Mouse (Mus musculus) megakaryocyte-erythroid progenitor cell, adult 5-6 weeks (primary cell): ENCODE results near the gene Emc3. TPM values are rescaled to one million over a fixed set of nuclear protein-coding genes. Genes with fewer than 3 reads are reported as not detected.

Experiments used
- ATAC-seq: replicated peaks from 2 replicates; pipeline ENCODE4 v1.8.0; 2016; ENCODE audit warnings: mild to moderate bottlenecking, inconsistent platforms; ENCODE audit not compliant: severe bottlenecking, poor library complexity, low FRiP score, low TSS enrichment
- total RNA-seq, 2 experiments: library from RNA; stranded (forward) in 1 of 2; stranded (reverse) in 1 of 2; fragments of 200-1000, 215-1000 nt in 1 of 2; fragments of >200 nt in 1 of 2; fragmentation: Nextera tagmentation in 1 of 2; gene quantifications; 2 replicates each; pipeline ENCODE4 v1.2.3; 2014 to 2017

Gene Emc3
- total RNA-seq, 2 experiments from 2014 or later, result 43.9 to 49.4 TPM

DNA sequence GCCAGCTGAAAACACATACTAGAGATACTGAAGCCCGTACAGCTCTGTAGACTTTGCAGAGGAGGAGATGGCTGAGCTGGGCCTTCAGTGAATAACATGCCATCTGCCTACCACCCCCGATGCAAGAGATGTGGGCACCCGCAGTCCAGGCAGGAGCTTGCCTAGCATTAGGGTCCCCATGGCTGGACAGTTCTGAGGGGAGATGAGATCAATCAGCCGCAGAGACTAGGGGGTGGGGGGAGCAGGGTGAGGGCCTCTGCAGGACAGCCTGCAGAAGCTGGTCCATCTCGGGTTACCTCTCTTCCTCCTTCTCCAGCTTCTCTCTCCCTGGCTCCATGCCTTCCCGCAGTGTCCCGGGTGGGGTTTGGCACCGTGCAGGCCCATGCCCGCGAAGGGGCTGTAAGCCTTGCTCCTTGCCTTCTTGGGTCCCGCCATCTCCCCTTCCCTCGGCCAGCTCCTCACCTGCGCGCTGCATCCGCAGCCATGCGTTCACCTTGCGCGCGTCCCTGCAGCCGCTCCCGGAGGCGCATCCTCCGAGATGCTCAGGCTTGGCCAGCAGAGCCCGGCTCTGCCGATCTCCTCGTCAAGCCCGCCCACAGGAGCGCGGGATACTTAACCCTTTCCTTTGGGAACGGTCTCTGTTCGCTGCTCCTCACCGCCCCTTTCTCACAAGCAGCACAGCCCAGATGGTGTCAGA is 29.9 kb downstream of the Emc3 start, which contains the start of gene Prrt3:
Gene Prrt3, minus strand, starts transcription at position 544 of the 697 bp plus-strand sequence.
- ATAC-seq, result no peak

DNA sequence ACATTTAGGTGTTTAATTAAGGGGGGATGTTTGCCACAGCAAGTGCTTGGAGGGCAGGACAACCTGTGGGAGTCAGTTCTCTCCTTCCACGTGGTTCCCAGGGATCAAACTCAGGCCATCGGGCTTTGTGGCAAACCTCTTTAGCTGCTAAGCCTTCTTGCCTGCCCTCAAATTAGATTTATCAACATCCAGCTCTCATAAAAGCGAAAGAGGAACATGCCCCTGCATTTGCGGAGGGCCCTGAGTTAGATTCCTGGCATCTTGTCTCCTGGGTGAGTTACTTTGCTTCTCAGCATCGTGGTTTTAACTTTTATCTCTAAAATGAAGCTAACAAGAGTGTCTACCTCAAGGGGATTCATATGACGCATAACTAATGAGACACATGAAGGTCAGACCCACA is 32.1 kb downstream of the Emc3 start:
- no peak for ATAC-seq

DNA sequence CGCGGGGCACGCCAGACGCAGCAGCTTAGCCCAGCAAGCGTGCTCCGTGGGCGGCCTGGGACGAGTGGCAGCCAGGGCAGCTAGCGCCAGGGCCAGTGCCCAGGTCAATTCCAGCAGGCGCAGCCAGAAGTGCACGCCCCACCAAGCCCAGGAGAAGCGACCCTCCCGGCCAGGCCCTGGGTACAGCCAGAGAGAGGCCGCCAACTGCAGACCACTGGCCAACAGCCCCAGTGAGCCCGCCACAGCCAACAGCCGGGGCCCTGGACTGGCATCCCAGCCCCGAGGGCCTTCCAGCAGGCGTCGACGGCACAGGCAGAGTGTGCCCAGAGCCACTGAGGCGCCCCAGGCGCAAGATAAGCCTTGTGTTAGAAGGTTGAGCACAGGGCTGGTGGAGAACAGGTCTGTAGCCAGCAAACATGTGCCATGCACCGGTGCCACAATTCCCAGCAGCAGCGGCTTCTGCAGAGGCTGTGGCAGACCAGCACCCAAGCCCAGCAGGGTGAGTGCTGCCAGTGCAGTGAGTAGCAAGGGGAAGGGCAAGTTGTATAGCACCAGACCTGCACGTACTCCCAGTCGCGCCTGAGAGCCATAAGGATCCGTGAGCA is 36.3 kb downstream of the Emc3 start:
- peak; percentile 23; the same call in 1 of the 2 replicates for ATAC-seq

GRCm38 (mm10) chr6:113494258-113494788 is 37.1 kb downstream of the Emc3 start:
- ATAC-seq, result peak; percentile 76

DNA sequence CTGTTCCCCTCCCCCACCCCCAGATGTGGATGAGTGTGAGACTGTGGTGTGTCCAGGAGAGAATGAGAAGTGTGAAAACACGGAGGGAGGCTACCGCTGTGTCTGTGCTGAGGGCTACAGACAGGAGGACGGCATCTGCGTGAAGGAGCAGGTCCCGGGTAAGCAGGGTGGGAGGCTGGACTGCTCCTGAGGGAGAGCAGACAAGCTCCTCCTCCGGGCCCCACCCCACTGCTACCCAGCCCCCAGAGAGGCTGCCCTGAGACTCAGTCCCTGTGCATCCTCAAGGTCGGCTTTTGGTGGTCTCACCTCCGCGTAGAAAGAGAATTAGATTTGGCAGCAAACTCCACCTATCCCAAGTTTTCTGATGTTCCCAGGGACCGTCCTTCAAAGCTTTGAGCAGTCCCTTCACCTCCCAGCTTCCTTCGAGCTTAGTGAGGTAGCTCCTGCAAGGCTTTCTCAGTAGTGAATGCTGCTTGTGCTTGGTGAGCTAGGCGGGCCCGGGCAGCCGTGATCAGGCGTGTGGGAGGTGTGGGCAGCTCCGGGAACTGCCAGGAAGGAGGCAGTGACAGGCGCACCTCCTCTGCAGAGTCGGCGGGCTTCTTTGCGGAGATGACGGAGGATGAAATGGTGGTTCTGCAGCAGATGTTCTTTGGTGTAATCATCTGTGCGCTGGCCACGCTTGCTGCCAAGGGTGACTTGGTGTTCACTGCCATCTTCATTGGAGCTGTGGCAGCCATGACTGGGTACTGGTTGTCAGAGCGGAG is 39.2 kb downstream of the Emc3 start:
- ATAC-seq, result no peak

DNA sequence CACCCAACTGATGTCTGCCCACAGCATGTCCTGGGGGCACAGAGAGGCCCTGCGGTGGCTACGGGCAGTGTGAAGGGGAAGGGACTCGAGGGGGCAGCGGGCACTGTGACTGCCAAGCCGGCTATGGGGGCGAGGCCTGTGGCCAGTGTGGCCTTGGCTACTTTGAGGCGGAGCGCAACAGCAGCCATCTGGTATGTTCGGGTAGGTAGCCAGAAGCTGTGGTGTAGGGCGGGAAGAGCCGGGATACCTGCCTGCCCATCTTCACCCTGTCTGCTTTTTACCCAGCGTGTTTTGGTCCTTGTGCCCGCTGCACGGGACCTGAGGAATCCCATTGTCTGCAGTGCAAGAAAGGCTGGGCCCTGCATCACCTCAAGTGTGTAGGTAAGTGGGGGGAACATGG is 42.0 kb downstream of the Emc3 start:
- ATAC-seq, result no peak

- ATAC-seq, result no peak
Measured at GRCm38 (mm10) chr6:113487125-113487576, 44.3 kb downstream of the Emc3 start.

GRCm38 (mm10) chr6:113483729-113484128 is 47.7 kb downstream of the Emc3 start:
- peak; percentile 44 for ATAC-seq

GRCm38 (mm10) chr6:113483100-113483615 is 48.3 kb downstream of the Emc3 start, which contains the start of gene Creld1:
Gene Creld1, plus strand, starts transcription at chr6:113483297.
- peak; percentile 91 for ATAC-seq

- peak; percentile 23 for ATAC-seq
Measured at GRCm38 (mm10) chr6:113482477-113483099, 48.9 kb downstream of the Emc3 start.

DNA sequence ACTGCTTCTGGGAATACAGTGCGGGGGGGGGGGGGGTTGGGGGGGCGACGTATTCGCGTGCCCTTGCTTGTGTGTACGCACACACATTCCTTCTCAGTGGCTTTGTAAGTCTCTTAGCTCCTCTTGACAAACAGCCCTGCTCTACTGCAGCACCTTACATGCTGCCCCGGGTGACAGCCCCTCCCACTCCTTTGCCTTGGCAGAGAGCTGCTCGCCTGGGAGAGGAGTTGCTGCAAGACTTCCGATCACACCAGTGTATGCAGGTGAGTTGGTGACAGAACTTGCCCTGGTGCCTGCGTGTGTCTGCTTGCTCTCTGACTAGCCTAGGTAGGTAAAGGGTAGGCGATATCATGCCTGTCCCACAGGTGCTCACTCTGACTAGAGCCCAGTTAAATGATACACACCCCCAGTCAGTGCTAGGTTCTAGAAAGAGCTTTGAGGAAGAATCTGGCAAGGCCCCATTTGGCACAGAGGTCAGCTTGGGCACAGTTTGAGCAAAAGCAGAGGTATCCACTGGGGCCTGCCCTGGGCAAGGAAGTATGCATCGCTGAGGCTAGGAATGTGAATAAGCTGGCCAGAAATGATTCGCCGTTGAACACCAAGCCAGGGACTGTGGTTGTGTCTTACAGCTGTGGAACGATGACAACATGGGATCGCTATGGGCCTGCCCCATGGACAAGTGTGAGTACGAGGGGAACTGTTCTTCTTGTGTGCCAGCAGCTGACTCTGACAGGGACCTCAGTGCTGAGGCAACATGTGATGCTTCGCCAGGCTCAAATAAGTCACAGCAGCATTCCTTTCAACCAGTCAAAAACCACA is 50.7 kb downstream of the Emc3 start:
- no peak for ATAC-seq

DNA sequence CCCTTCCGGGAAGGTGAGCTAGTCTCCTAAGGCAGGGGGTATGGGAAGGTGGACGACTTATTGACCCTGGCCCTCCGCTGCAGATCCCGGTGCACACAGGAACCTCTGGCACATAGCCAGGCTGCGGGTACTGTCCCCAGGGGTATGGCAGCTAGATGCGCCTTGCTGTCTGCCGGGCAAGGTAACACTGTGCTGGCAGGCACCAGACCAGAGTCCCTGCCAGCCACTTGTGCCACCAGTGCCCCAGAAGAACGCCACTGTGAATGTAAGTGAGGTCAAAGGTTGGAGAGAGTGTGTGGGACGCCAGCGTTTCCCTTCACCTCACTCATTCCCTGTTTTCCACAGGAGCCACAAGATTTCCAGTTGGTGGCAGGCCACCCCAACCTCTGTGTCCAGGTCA is 52.5 kb downstream of the Emc3 start:
- no peak for ATAC-seq

GRCm38 (mm10) chr6:113477353-113477752 is 54.1 kb downstream of the Emc3 start:
- ATAC-seq, result no peak

DNA sequence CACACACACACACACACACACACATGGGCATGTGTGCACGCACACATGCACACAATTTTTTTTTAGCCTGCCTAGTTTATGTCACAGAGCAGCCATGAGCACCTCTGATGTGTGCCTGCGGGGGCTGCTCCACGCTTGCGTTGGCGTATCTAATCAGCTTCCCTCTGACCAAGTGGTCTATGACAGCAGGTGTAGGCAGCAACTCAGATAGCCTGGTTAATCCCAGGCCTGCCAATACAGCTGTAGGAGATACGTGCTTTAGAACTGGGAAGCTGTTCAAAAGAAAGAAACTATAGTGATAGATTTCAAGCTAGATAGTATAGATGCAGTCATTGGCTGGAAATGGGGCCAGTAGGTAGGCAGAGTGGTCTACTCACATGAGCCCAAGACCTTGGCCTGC is 57.7 kb downstream of the Emc3 start:
- peak; percentile 58 for ATAC-seq

GRCm38 (mm10) chr6:113473246-113473645 is 58.2 kb downstream of the Emc3 start:
- ATAC-seq, result no peak

- no peak for ATAC-seq
Measured at GRCm38 (mm10) chr6:113472061-113472460, 59.4 kb downstream of the Emc3 start.

GRCm38 (mm10) chr6:113471297-113471936 is 60.0 kb downstream of the Emc3 start, which contains the start of gene Il17rc:
Gene Il17rc, plus strand, starts transcription at chr6:113471427.
- no peak for ATAC-seq

GRCm38 (mm10) chr6:113469432-113469831 is 62.0 kb downstream of the Emc3 start:
- peak; percentile 62 for ATAC-seq
